In the genomic region with DNA sequence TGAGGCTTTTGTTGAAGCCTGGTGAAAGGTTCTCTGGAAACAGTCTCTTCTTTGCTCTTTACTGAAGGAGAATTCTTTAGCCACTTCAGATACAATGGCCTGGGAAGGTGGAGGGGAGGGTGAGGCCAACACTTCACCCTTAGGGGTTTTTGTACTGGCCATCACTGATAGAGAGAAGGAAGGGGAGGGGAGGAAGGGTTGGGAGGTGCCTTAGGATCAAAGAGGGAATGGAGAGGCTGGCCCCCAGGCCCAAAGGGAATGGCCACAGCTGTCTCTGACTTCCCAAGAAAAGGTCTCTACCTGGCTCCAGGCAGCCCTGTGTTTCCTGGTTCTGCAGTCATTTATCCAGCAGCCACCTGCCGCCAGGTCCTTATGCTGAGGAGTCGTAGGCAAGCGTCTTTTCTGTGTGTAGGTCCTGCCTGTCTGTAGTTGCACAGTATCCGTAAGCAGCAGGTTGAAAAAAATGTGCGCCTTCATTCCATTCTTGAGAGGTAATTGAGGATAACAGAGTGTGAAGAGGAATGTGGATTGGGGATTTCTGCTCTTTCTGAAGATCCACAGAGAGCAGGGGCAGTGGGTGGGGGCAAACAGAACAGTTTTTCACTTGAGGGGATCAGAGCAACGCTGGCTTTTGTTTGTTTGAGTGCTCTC, we compare ENCODE assay signal across 12 mouse cellular contexts. TPM values are rescaled to one million over a fixed set of nuclear protein-coding genes. Genes with fewer than 3 reads are reported as not detected.
DNase-seq lines count a peak whose midpoint lies in the region; ATAC-seq and TF ChIP-seq lines count a peak whose summit lies in the region.
"Had no signal": no experiment of that assay in that cellular context is flagged by ENCODE, and none has a peak within 500 bp of the region (broad histone marks: within the 10 kb centered on the region; RNA-seq: fewer than 3 reads in every experiment).

No protein-coding gene starts in this region.

- peaks cover 4% of the 10 kb centered on the region; the same call in 1 of the 2 replicates for H3K27me3 ChIP-seq in forebrain, embryonic 11.5 days (ENCODE audit: control insufficient read depth, insufficient read depth, low read length)
- H3K27me3 ChIP-seq in forebrain, embryonic 12.5 days: peaks cover 34% of the 10 kb centered on the region
- no peaks in the 10 kb centered on the region for H3K27me3 ChIP-seq in kidney, adult 2 months (replicated peaks; ENCODE audit: control insufficient read depth, insufficient read depth, low read length)

- ATAC-seq in forebrain, embryonic 11.5 days (replicated peaks; ENCODE audit: low FRiP score): no peak; the same call in 1 of the 2 replicates
- no peak for ATAC-seq in forebrain, embryonic 12.5 days (ENCODE audit: low FRiP score)

- no peak overlapping the region for H3K9ac ChIP-seq in forebrain, embryonic 11.5 days (ENCODE audit: low read length)
- no peak overlapping the region for H3K9ac ChIP-seq in forebrain, embryonic 12.5 days
- H3K9ac ChIP-seq: liver, embryonic 14.5 days had no signal

- H3K9me3 ChIP-seq in forebrain, embryonic 11.5 days (ENCODE audit: control insufficient read depth, low read length): no peaks in the 10 kb centered on the region
- H3K9me3 ChIP-seq in forebrain, embryonic 12.5 days: no peaks in the 10 kb centered on the region

- WGBS in forebrain, embryonic 11.5 days: 20% methylated on average over 6 of the region's 6 CpGs
- WGBS in forebrain, embryonic 12.5 days: 20% methylated on average over 6 of the region's 6 CpGs
- WGBS in kidney, adult 2 months: 74% methylated on average over 6 of the region's 6 CpGs

- no peak for TF ChIP-seq POLR2A in kidney, adult 2 months (IDR thresholded peaks at IDR 0.05; ENCODE audit: low read depth, low read length)

- no peak overlapping the region for H3K27ac ChIP-seq in forebrain, embryonic 11.5 days (ENCODE audit: low read depth, low read length)
- H3K27ac ChIP-seq in forebrain, embryonic 12.5 days: no peak overlapping the region
- no peak overlapping the region for H3K27ac ChIP-seq in kidney, adult 2 months (ENCODE audit: insufficient read depth, low read depth, low read length)
- H3K27ac ChIP-seq: liver, embryonic 14.5 days had no signal

- no peaks in the 10 kb centered on the region for H3K36me3 ChIP-seq in forebrain, embryonic 11.5 days (ENCODE audit: control insufficient read depth, insufficient read depth, low read length)
- H3K36me3 ChIP-seq in forebrain, embryonic 12.5 days (replicated peaks): no peaks in the 10 kb centered on the region
- H3K36me3 ChIP-seq in kidney, adult 2 months (ENCODE audit: control insufficient read depth, insufficient read depth, low read length): no peaks in the 10 kb centered on the region

- TF ChIP-seq CTCF in kidney, adult 2 months (conservative IDR thresholded peaks at IDR 0.05; ENCODE audit: insufficient read depth, insufficient read length, low read depth, low read length): no peak

- no peak overlapping the region for H3K4me3 ChIP-seq in forebrain, embryonic 11.5 days (ENCODE audit: low read depth, low read length)
- H3K4me3 ChIP-seq in forebrain, embryonic 12.5 days (replicated peaks): no peak overlapping the region
- no peak overlapping the region for H3K4me3 ChIP-seq in kidney, adult 2 months (ENCODE audit: insufficient read depth, low read depth, low read length)

- H3K4me1 ChIP-seq in forebrain, embryonic 11.5 days (replicated peaks; ENCODE audit: control insufficient read depth, insufficient read depth, low read length): peaks cover 6% of the 10 kb centered on the region
- peaks cover 28% of the 10 kb centered on the region for H3K4me1 ChIP-seq in forebrain, embryonic 12.5 days
- H3K4me1 ChIP-seq in kidney, adult 2 months (ENCODE audit: control insufficient read depth, insufficient read depth, low read length): no peaks in the 10 kb centered on the region

- no peak for DNase-seq in forebrain, embryonic 11.5 days (ENCODE audit: low spot score)
- peak; percentile 10 for DNase-seq in kidney, postnatal 14 days
- DNase-seq in kidney, adult 2 months: no peak
- peak; percentile 89 for DNase-seq in ZHBTc4 (ENCODE audit: low read depth, low spot score)
- DNase-seq in lung, postnatal 25 days (ENCODE audit: low spot score): peak; percentile 73
- DNase-seq in frontal cortex, postnatal 25 days (ENCODE audit: low spot score in 2 of 2): no peak
- DNase-seq in left cerebral cortex, postnatal 10 days (ENCODE audit: extremely low spot score in 1 of 2, low spot score in 2 of 2): no peak
- DNase-seq: B cell, adult 2 months had no signal

- intact Hi-C loops in left cerebral cortex, postnatal 10 days (cut with DNase I): no loop called here

- peak overlapping the region; percentile 9; the same call in 1 of the 2 replicates for H3K4me2 ChIP-seq in forebrain, embryonic 11.5 days (ENCODE audit: low read depth, low read length, severe bottlenecking)
- no peak overlapping the region for H3K4me2 ChIP-seq in forebrain, embryonic 12.5 days

RNA-seq across cellular contexts. Expression of gene Gprc5a, which starts 1.5 kb away (rescaled TPM):
- polyA plus RNA-seq in forebrain, embryonic 11.5 days (2014; fragmentation: Nextera tagmentation; extraction: Ambion mirVana): 2.7 and 4.5 TPM in 2 replicates
- 1.7 and 1.8 TPM in 2 replicates for polyA plus RNA-seq in forebrain, embryonic 12.5 days (2016; fragmentation: Nextera tagmentation; extraction: Ambion mirVana)
- 3.3 and 4.3 TPM in 2 replicates for polyA plus RNA-seq in kidney, adult 2 months (2012; rRNA removed)
- total RNA-seq in left cerebral cortex, postnatal 10 days (2021): under 1 TPM; 0.21 to 0.26 TPM
- total RNA-seq: layer of hippocampus, postnatal 25 days had no signal

RNA-seq across cellular contexts. Expression of gene Gprc5d, which starts 51.2 kb away (rescaled TPM):
- not detected in 2 replicates for polyA plus RNA-seq in forebrain, embryonic 11.5 days (2014; fragmentation: Nextera tagmentation; extraction: Ambion mirVana)
- not detected in 2 replicates for polyA plus RNA-seq in forebrain, embryonic 12.5 days (2016; fragmentation: Nextera tagmentation; extraction: Ambion mirVana)
- 0.09 and 0.19 TPM in 2 replicates for polyA plus RNA-seq in kidney, adult 2 months (2012; rRNA removed)
- not detected for total RNA-seq in left cerebral cortex, postnatal 10 days (2021)
- total RNA-seq: hematopoietic stem cell, adult 5-6 weeks; layer of hippocampus, postnatal 25 days had no signal

RNA-seq across cellular contexts. Expression of gene Ddx47, which starts 55.5 kb away (rescaled TPM):
- 105 and 107 TPM in 2 replicates for polyA plus RNA-seq in forebrain, embryonic 11.5 days (2014; fragmentation: Nextera tagmentation; extraction: Ambion mirVana)
- polyA plus RNA-seq in forebrain, embryonic 12.5 days (2016; fragmentation: Nextera tagmentation; extraction: Ambion mirVana): 91.3 and 93.0 TPM in 2 replicates
- 38.6 and 44.0 TPM in 2 replicates for polyA plus RNA-seq in kidney, adult 2 months (2012; rRNA removed)
- 10 to 100 TPM; 51.6 to 53.7 TPM for total RNA-seq in left cerebral cortex, postnatal 10 days (2021)

Comparison
In these comparisons a context has a peak if more than half of its experiments do, and no peak if none do; other contexts are left out.
1. DNase-seq: peak in kidney, postnatal 14 days (single experiment), ZHBTc4 (single experiment) and lung, postnatal 25 days (single experiment); none in forebrain, embryonic 11.5 days (single experiment), kidney, adult 2 months (single experiment), frontal cortex, postnatal 25 days (0 of 2) and left cerebral cortex, postnatal 10 days (0 of 2).